Mouse (Mus musculus) heart, adult 2 months (tissue): ENCODE data around the gene Klhl18.
A peak's percentile ranks its signal among the peaks of the same experiment; 100 is the strongest.

Experiments
- CTCF ChIP-seq: fragments of 200-600 bp; IDR thresholded peaks from 2 replicates; pipeline ENCODE4 v1.8.1; 2022; ENCODE audit warnings: antibody characterized with exemption, mild to moderate bottlenecking, moderate library complexity
- EP300 ChIP-seq: fragments of 200-500 bp; IDR thresholded peaks from 2 replicates; pipeline ENCODE4 v1.6.1; 2011; ENCODE audit warnings: low read depth, low read length, control low read depth; ENCODE audit not compliant: insufficient read depth

- TF ChIP-seq CTCF (peak; percentile 62), EP300 (no peak)
Observed at GRCm38 (mm10) chr9:110413785-110414184, 62.7 kb downstream of the Klhl18 start.
